Mouse (Mus musculus): ENCODE data around the gene Stk10.

The Stk10 gene

GRCm38 (mm10) chr11:32571103-32571502 is 38.0 kb downstream of the Stk10 start:
- DNase-seq: no peak

- DNase-seq: no peak
These were observed 40.6 kb downstream of the Stk10 start for GRCm38 (mm10) chr11:32573669-32574068.

GRCm38 (mm10) chr11:32575964-32576759 is 43.1 kb downstream of the Stk10 start:
- DNase-seq: no peak

GRCm38 (mm10) chr11:32576760-32577050 is 43.6 kb downstream of the Stk10 start:
- no peak for DNase-seq

DNA sequence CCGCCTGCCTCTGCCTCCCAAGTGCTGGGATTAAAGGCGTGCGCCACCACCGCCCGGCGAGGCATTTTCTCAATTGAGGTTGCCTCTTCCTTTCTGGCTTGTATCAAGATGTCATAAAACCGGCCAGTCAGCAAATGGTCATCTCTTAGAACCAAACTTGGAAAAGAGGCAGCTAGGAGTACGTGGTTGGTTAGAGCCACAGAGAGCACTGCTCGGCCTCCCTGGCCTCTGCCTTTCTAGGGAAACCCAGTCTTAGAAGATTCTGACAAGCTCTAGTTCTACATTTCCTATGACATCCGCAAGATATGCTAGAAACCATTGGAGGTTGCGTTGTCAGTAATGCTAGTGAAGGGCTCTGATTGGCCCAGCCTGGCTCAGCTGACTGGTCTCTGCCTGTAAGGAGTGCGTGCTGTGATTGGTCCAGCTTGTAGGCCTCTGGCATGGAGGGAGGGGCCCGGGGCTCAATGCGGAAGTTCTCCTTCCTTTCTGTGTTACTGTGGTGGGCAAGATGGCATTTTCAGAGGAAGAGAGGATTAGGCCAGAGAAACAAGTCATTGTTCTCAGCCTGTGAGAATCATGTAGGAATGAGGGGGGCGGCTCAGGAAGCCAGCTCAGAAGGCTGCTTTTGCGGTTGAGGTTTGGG is 47.3 kb downstream of the Stk10 start:
- DNase-seq: peak; percentile 63

- DNase-seq: no peak
These were observed 47.9 kb downstream of the Stk10 start for GRCm38 (mm10) chr11:32581031-32581430.

DNA sequence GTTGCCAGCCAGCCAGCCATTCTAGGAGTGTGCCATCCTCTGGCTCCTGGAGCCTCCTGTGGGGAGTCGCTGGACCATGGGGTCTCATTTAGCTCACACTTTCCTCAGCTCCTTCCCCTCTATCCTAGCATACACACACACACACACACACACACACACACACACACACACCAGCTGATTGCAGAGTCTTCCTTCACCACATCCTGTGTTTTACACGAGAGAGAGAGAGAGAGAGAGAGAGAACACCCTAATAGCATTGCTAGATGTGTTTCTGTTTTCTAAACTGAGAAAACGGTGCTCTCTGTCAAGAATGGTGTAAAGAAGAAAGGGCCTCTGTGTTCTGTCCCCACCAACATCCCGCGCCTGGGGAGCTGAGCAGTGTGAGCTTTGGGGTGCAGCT is 49.7 kb downstream of the Stk10 start:
- DNase-seq: no peak

DNA sequence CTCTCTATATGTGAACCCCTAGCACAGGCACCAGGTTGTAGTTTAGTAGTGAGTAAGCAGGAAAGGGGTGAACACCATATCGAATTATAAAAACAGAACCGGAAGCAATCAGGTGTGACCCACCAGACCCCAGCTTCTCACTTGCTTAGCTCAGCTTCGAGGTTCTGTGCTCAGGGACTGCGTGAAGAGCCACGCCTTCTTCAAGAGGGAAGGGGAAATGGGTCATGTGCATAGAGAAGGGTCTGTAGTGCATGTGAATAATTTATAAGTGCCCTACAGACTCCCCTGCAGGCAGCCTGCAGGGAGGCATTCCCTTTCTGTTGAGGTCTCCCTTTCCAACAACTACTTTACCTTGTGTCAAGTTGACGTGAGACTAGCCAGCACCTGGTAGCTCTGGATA is 52.9 kb downstream of the Stk10 start:
- no peak for DNase-seq

- no peak for DNase-seq
These were observed 54.3 kb downstream of the Stk10 start for GRCm38 (mm10) chr11:32587191-32588089.

- peak; percentile 76 for DNase-seq
These were observed 55.2 kb downstream of the Stk10 start for GRCm38 (mm10) chr11:32588090-32588891.

GRCm38 (mm10) chr11:32588892-32589172 is 55.7 kb downstream of the Stk10 start:
- no peak for DNase-seq

- no peak for DNase-seq
These were observed 56.1 kb downstream of the Stk10 start for GRCm38 (mm10) chr11:32589201-32589600.

DNA sequence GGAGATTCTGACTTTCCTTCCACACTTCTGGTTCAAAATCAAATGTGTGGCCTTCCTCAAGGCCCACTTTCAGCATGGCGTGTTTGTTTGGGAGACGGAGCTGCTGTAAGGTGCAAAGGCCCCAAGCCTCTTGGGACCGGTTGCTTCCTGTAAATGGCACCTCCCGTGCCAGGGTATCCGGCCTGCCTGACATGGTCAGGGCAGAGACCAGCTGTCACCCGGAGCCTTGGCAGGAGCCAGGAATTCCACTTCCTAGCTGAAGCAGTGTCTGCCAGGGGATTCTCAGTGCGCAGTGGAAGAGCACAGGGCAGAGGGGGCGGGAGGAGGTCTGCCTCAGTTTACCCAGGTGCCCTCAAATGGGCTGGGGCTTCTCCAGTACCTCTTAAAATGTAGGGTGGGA is 56.7 kb downstream of the Stk10 start:
- DNase-seq: no peak

DNA sequence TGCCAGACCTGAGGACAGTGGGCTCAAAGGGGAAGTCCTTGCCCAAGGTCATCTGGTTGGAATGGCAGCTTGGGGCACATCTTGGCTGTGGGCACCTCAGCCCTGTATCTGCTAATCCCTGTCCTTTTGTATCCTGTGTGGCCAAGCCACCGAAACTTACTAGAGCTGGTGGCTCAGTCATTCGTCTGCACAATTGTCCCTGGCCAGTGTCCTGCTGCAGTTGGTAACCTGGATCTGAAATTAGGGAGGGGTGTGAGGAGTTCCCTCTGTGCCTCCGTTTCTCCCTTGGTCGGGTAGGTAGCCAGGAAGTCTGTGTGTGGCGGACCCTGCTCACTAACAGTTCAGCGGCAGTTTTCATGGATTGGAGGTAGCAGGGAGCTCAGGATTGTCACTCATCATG is 57.1 kb downstream of the Stk10 start:
- DNase-seq: no peak

DNA sequence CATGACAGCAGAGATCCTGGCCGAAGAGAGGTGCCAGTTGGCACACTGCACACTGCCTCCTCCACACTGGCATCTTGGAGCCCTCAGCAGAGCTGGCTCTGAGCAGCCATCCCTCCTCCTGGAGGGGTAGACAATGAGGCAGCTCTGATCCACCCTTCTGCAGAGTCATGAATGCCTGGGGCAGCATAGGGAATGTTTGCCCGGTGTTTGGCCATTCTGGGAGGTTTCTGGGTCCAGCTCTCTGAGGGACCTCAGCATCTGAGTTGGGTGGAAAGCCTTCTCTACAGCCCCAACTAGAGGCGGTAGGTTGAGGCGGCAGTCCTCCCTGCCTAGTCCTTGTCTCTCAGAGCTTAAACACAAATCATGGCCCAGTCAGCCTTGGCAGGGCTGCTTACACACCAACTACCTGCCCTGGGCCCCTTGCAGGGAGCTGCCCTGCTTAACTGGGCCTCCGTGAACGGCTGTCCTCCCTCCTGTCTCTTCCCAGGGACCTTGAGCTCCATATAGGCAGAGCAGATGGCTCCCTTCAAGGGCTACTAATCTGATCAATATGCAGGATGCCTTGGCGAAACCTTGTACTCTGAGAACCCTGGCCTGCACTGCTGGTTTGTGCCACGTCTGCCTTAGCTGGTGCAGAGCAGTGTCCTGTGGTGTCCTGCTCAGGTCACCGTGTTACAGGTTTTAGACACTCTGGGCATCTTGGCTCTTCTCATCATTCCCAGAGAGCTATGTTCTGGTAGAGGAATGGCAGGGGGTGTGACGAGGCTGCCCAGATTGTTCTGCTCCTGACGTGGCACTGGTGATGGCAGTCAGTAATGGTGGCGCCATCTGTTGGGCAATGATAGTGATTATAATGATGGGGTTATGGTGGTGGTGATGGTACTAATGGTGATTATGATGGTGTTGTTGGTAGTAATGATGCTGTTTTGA is 59.1 kb downstream of the Stk10 start:
- DNase-seq: peak; percentile 36

GRCm38 (mm10) chr11:32593081-32593480 is 60.0 kb downstream of the Stk10 start:
- no peak for DNase-seq

- DNase-seq: no peak
These were observed 61.0 kb downstream of the Stk10 start for GRCm38 (mm10) chr11:32594122-32594521.

DNA sequence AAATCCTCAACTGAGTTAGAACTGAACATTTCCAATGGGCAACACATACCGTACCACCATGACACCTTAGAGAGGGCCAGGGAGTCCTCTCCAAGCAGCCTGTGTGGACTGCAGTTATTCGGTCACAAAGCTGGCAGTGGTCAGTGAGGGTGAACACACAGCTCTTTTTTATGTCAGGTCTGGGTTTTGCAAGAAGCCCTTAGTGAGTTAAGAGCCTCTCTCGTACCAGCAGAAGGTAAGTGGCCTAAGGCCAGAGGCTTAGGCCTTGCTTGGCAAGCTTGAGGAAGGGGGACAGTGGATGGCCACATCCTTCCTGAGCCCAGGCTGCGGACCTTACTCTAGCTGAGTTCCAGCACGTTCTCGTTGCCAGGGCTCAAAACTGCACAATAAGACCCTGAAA is 67.3 kb downstream of the Stk10 start:
- no peak for DNase-seq

DNA sequence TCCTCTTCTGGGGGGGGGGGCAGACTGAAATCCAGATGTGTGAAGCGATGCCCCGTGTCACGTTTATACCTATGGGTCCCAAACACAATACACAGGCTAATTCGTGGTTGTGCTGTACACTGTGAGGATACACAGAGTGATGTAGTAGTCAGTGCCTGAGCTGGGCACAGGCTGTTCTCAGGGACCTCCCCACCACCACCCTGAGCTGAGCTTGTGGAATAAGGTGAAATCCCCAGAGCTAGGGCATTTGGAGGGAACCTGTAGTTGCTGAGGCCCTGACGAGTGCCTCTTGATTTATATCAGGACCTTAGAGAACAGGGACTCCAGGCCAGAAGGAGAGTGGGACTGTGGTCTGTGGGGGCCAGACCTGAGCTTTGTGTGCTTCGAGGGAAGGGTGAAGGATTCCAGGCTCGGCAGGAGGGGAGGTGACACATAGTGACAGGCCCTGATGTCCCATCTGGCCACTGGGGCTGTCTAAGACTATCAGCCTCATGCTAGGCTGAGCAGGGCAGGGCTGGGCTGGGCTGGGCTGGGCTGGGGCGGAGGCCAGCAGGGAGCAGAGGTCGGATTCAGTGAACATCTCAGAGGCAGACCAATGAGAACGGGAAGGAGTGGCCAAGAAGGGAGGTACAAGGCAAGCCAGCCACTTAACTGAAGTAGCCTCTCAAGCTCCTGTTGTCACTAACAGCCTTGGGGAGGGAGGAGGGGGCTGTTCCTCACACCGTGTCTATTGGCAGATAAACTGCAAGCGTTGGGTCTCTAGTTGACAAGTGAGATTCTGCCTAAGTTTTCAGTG is 68.6 kb downstream of the Stk10 start:
- peak; percentile 58 for DNase-seq

GRCm38 (mm10) chr11:32604663-32605062 is 71.6 kb downstream of the Stk10 start:
- no peak for DNase-seq

Data from liver (tissue).